Mouse (Mus musculus) lung, embryonic 14.5 days (tissue): ENCODE measurements around the gene Hagh. TPM values are rescaled to one million over a fixed set of nuclear protein-coding genes. Genes with fewer than 3 reads are reported as not detected.

Source experiments
- ATAC-seq: fragments of 200-750 bp; cut with Nextera tagmentation; 2 replicates; pipeline ENCODE4 v1.8.0; 2017; ENCODE audit warnings: mild to moderate bottlenecking, moderate TSS enrichment, moderate library complexity; ENCODE audit not compliant: insufficient read depth
- DNase-seq: peaks from one replicate; pipeline ENCODE4 v3.0.0-alpha.2; 2015
- H3K27ac ChIP-seq: fragments of 300-500 bp; sonication (generic); 2 replicates; pipeline ENCODE4 v1.5.1; 2014; ENCODE audit warnings: low read depth, mild to moderate bottlenecking, moderate library complexity
- H3K27me3 ChIP-seq: fragments of 300-500 bp; sonication (generic); 2 replicates; pipeline ENCODE4 v1.6.1; 2014; ENCODE audit warnings: low read length, control low read depth; ENCODE audit not compliant: insufficient read depth
- H3K36me3 ChIP-seq: fragments of 300-500 bp; sonication (generic); 2 replicates; pipeline ENCODE4 v1.6.1; 2014; ENCODE audit warnings: control low read depth; ENCODE audit not compliant: insufficient read depth
- H3K4me1 ChIP-seq: fragments of 300-500 bp; sonication (generic); 2 replicates; pipeline ENCODE4 v1.6.1; 2014; ENCODE audit warnings: antibody characterized with exemption, control low read depth; ENCODE audit not compliant: insufficient read depth
- H3K4me2 ChIP-seq: fragments of 300-500 bp; sonication (generic); 2 replicates; pipeline ENCODE4 v1.6.1; 2014; ENCODE audit warnings: mild to moderate bottlenecking
- H3K4me3 ChIP-seq: fragments of 300-500 bp; sonication (generic); 2 replicates; pipeline ENCODE4 v1.5.1; 2014; ENCODE audit warnings: low read depth, low read length
- H3K9ac ChIP-seq: fragments of 300-500 bp; sonication (generic); 2 replicates; pipeline ENCODE4 v1.6.1; 2014
- H3K9me3 ChIP-seq: fragments of 300-500 bp; sonication (generic); 2 replicates; pipeline ENCODE4 v1.6.1; 2016; ENCODE audit warnings: low read depth, low read length, control low read depth
- CTCF ChIP-seq: IDR thresholded peaks from 2 replicates; pipeline ENCODE4 v1.5.1; 2016; ENCODE audit warnings: antibody characterized with exemption, low read depth
- WGBS: fragments of 180-500 bp; shearing (Covaris S2); extraction: QIAGEN DNeasy Blood & Tissue Kit; methylation state at CpG from one replicate; pipeline ENCODE4 v1.1.7; 2014; 5-methylcytosine and 5-hydroxymethylcytosine counted together
- polyA plus RNA-seq: library from polyadenylated mRNA; unstranded; fragments of >200 nt; fragmentation: Nextera tagmentation; extraction: Ambion mirVana; gene quantifications from 2 replicates; pipeline ENCODE4 v1.2.1, GENCODE M21; 2014

Gene Hagh
- polyA plus RNA-seq, 1 experiment from 2014 or later = 24.8 TPM

- WGBS = 43% methylated on average over 3 of the region's 3 CpGs
- no peak overlapping the region for H3K9ac ChIP-seq
- H3K4me2 ChIP-seq = no peak overlapping the region
- H3K27ac ChIP-seq = no peak overlapping the region
- ATAC-seq (no peak), DNase-seq (no peak)
- H3K27me3 ChIP-seq = no peaks in the 10 kb centered on the region
- TF ChIP-seq CTCF = no peak
- no peaks in the 10 kb centered on the region for H3K4me1 ChIP-seq
- H3K36me3 ChIP-seq = no peaks in the 10 kb centered on the region
- H3K9me3 ChIP-seq = no peaks in the 10 kb centered on the region
- H3K4me3 ChIP-seq = no peak overlapping the region
Measured at GRCm38 (mm10) chr17:24821351-24822280, 18.3 kb upstream of the Hagh start.

GRCm38 (mm10) chr17:24840341-24840740 is 398 bp downstream of the Hagh start:
- H3K9me3 ChIP-seq = no peaks in the 10 kb centered on the region
- H3K4me2 ChIP-seq = no peak overlapping the region
- no peaks in the 10 kb centered on the region for H3K36me3 ChIP-seq
- H3K27me3 ChIP-seq = no peaks in the 10 kb centered on the region
- H3K4me1 ChIP-seq = no peaks in the 10 kb centered on the region
- no peak for ATAC-seq
- no peak overlapping the region for H3K27ac ChIP-seq
- TF ChIP-seq CTCF = no peak
- no peak overlapping the region for H3K4me3 ChIP-seq
- H3K9ac ChIP-seq = no peak overlapping the region
- no peak for DNase-seq
- 53% methylated on average over 5 of the region's 5 CpGs for WGBS

DNA sequence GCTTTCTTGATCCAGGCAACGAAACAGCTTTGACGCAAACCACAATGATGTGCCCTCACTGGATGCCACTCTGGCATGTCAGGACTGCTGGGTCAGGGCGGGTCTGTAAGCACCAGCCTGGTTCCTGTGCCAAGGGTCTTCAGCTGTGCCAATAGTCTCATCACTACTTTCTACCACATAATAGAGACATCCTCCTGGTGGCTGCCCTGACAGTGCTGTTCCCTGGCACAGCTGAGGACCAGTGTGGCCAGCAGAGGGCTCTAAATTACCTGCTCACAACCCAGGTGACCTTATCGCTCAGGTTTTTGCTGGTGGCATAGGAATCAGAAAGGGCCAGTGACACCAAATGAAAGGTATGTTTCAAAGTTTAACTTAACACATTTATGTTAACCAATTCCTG is 1.2 kb downstream of the Hagh start:
- Histone ChIP-seq H3K27ac (no peak overlapping the region), H3K27me3 (no peaks in the 10 kb centered on the region), H3K4me3 (no peak overlapping the region), H3K9me3 (no peaks in the 10 kb centered on the region), H3K36me3 (no peaks in the 10 kb centered on the region), H3K4me2 (no peak overlapping the region), H3K4me1 (no peaks in the 10 kb centered on the region), H3K9ac (no peak overlapping the region; the same call in 1 of the 2 replicates)
- 49% methylated on average over 4 of the region's 4 CpGs for WGBS
- DNase-seq (peak; percentile 30), ATAC-seq (no peak)
- peak; percentile 56 for TF ChIP-seq CTCF

DNA sequence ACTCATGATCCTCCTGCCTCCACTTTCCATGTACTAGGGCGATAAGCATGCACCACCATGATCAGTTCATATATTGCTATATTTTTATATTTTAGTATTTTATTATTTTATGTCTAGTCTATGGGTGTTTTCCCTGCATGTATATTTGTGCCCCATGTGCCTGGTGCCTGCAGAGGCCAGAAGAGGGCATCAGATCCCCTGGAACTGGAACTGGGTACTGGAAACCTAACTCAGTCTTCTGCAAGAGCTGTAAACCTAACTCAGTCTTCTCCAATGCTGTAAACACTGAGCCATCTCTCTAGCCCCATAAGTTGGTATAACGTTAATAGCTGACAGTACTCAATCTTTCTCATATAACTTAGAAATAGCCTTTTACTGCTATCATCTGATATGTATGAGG is 2.7 kb downstream of the Hagh start:
- no peak overlapping the region for H3K4me3 ChIP-seq
- TF ChIP-seq CTCF = 0 out of 2 replicates have a peak, but pooled peaks have one; percentile 10
- 56% methylated on average over 2 of the region's 2 CpGs for WGBS
- no peaks in the 10 kb centered on the region for H3K36me3 ChIP-seq
- no peak for ATAC-seq
- H3K9me3 ChIP-seq = no peaks in the 10 kb centered on the region
- no peaks in the 10 kb centered on the region for H3K4me1 ChIP-seq
- no peak overlapping the region for H3K9ac ChIP-seq
- H3K27ac ChIP-seq = no peak overlapping the region
- no peak overlapping the region for H3K4me2 ChIP-seq
- no peak for DNase-seq
- H3K27me3 ChIP-seq = no peaks in the 10 kb centered on the region

DNA sequence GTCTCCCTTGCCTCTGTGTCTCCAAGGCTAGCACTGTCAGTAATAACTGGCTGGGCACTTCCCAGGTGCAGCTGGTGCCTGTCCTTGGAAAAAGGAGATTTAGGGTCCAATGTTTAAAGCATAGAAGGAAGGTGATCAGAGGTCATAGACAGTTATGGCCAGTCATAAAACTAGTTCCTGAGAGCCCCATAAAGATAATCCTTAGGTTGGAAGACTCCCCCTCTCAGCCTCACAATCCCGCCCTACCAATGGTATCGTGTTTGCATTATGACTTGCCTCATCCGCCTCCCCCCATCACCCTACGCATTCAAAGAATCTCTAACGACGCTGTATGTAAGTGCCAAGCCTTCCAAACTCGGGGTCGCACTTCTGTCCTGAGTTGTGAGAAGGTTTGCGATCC is 4.6 kb downstream of the Hagh start:
- H3K4me3 ChIP-seq = no peak overlapping the region
- no peak overlapping the region for H3K9ac ChIP-seq
- no peaks in the 10 kb centered on the region for H3K27me3 ChIP-seq
- 0 out of 2 replicates have a peak, but pooled peaks cover 7% of the 10 kb centered on the region for H3K4me1 ChIP-seq
- no peak for TF ChIP-seq CTCF
- H3K9me3 ChIP-seq = no peaks in the 10 kb centered on the region
- ATAC-seq (no peak), DNase-seq (no peak)
- no peak overlapping the region for H3K4me2 ChIP-seq
- WGBS = 47% methylated on average over 9 of the region's 9 CpGs
- H3K36me3 ChIP-seq = no peaks in the 10 kb centered on the region
- H3K27ac ChIP-seq = no peak overlapping the region

GRCm38 (mm10) chr17:24847386-24847785 is 7.4 kb downstream of the Hagh start:
- Histone ChIP-seq H3K4me1 (0 out of 2 replicates have a peak, but pooled peaks cover 7% of the 10 kb centered on the region), H3K9ac (no peak overlapping the region), H3K27me3 (0 out of 2 replicates have a peak, but pooled peaks cover 6% of the 10 kb centered on the region), H3K9me3 (no peaks in the 10 kb centered on the region), H3K4me3 (no peak overlapping the region), H3K27ac (no peak overlapping the region), H3K36me3 (no peaks in the 10 kb centered on the region), H3K4me2 (peak overlapping the region; percentile 13; the same call in 1 of the 2 replicates)
- no peak for DNase-seq
- ATAC-seq = no peak
- 93% methylated on average over 1 of the region's 1 CpGs for WGBS
- no peak for TF ChIP-seq CTCF

DNA sequence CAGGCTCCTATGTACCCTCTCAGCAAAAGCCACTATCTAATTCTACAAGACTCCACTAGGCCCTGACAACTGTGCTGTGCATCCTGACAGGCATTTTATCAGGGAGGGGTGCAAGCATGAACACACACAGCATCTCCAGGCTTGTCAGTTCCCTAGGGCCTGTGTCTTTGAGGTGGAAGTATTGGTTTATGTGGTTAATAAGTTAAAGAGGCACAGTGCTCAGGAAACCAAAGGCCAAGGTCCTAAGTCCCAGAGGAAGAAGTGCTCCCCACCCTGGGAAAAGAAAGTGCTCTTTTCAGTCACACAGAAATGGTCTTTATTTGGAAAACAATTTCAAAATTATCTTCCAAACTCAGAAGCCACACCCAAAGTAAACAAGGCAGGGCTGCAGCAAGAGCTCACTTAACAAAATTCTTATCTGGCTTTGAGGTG is 8.7 kb downstream of the Hagh start:
- H3K4me1 ChIP-seq = 0 out of 2 replicates have a peak, but pooled peaks cover 7% of the 10 kb centered on the region
- peak overlapping the region; percentile 15; the same call in 1 of the 2 replicates for H3K27ac ChIP-seq
- H3K9me3 ChIP-seq = no peaks in the 10 kb centered on the region
- 0 out of 2 replicates have a peak, but pooled peaks cover 2% of the 10 kb centered on the region for H3K36me3 ChIP-seq
- no peak for TF ChIP-seq CTCF
- H3K27me3 ChIP-seq = 0 out of 2 replicates have a peak, but pooled peaks cover 6% of the 10 kb centered on the region
- peak overlapping the region; percentile 66; the same call in 1 of the 2 replicates for H3K9ac ChIP-seq
- DNase-seq (no peak), ATAC-seq (no peak)
- peak overlapping the region; percentile 60 for H3K4me3 ChIP-seq
- peak overlapping the region; percentile 67 for H3K4me2 ChIP-seq
